Mouse (Mus musculus) ES-Bruce4 (cell line): ENCODE data around the gene Gm20538.

Experiments used
- CTCF ChIP-seq: IDR thresholded peaks from one replicate; pipeline ENCODE4 v1.8.1; 2011; ENCODE audit warnings: low read depth, low read length
- EP300 ChIP-seq: IDR thresholded peaks from 2 replicates; pipeline ENCODE4 v1.6.1; 2011; ENCODE audit warnings: low read depth, low read length; ENCODE audit not compliant: insufficient read depth

DNA sequence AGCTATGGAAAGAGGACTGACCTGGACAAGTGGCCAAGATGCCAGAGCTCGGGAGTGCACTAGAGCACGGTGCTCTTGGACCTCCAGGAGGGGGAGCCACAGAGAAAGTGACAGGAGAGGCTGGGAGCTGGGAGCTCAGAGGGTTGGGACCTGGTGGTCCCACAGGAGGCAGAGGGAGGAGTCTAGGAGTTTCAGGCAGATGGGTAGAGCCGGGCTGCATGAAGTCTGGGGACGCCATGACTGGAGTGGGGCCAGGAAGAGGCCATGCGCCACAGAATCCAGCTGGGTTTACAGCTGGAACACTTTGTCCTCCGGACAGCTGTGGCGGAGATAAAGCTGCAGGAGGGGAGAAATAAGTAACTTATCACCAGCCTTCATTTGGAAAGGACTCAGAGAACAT, 33.5 kb downstream of the Gm20538 start:
- TF ChIP-seq CTCF (peak; percentile 61), EP300 (no peak)
